Mouse (Mus musculus): Measurements from ENCODE around the gene Hoxa4.

Gene Hoxa4

DNA sequence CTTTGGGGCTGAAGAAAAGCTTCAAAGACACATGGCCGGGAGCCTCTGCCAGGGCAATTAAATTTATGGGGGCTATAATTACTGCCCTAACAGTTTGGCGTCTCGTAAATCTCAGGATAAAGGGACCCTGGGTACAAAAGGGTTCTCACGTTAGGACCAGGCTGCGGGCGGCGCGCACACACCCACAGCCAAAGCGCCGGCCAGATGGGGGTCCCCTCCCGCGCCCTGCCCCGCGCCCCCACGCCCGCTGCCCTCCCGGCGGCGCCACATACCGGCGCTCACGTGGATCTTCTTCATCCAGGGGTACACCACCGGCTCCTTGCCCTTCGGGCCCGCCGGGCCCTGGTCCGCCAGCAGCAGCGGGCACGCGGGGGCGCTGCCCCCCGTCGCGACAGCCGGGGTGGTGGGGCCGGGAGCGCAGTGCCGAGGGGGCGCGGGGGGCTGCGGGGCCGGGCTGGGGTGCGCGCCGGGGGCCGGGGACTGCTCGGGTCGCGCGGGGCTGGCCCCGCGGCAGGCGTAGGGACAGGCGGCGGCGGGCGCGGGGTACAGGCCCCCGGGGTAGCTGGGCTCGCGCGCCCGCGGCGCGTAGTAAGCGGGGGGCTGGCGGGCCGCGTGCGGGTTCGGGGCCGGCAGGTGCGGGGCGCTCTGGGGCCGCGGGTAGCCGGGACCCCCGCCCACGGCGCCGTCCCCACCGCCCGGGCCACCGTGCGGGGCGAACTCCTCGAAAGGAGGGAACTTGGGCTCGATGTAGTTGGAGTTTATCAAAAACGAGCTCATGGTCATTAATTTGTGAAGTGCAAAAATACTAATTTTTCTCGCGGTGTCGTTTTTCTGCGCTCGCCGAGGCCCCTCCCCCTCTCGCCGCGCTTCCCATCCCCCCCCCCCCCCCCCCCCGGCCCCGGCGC is at the start of gene Hoxa4:
Gene Hoxa4, minus strand, starts transcription at position 848 of the 905 bp plus-strand sequence.
- DNase-seq (ENCODE audit: low spot score in 2 of 2): no peak

- no peak for DNase-seq (ENCODE audit: low spot score in 2 of 2)
Measured at GRCm38 (mm10) chr6:52241001-52241621, 49.6 kb upstream of the Hoxa4 start.

DNA sequence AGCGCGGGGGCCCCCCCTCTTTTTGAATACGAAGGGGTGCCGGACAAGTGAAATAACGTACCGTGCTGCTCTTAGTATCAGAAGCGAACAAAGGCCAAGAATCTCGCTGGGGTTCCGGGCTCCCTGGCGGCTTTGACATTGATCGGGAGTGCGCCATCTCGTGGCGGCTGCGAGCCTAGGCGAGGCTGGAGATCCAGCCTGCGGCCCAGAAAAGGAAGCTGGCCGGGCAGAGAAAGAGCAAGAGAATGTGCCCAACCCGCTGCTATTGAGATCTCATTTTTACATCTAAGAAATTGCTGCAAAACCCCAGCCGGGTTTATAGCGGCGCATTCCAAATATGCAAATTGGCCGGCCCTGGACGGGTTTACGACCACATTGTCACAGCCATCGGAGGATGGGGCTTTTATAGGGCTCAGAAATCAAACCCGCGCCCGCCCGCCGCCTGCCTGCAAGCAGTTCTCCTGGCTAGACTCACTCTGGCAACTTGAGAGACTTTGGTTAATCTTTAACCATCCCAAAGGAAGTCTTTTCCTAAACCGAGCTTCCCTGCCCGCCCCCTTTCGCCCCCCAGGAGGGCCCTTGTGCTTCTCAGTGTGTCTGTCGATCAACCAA is 48.9 kb upstream of the Hoxa4 start, which contains the start of gene Hoxa10:
Gene Hoxa10, minus strand, starts transcription at position 466 of the 612 bp plus-strand sequence.
- DNase-seq (ENCODE audit: low spot score in 2 of 2): peak; percentile 67 to 78

GRCm38 (mm10) chr6:52239625-52240388 is 48.3 kb upstream of the Hoxa4 start:
- no peak for DNase-seq (ENCODE audit: low spot score in 2 of 2)

DNA sequence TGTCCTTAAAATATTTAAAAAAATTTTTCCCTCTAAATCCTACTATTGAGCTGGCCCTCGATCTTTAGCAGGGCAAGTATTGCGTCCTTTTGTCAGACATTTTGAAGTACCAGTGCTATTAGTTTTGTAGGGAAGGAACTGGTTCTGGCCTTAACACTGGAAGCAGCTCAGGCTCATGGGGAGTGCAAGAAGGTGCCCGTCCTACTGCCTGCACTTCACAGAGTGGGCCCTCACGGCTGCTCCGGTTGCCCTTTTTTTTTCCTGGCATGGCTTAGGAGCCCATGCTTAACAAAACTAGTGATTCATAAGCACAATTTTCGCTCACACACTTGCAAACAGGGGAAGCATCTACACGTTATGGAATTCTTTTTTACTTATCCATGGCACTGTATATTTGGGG is 47.4 kb upstream of the Hoxa4 start:
- no peak for DNase-seq (ENCODE audit: low spot score in 2 of 2)

- DNase-seq (ENCODE audit: low spot score in 2 of 2): no peak
Measured at GRCm38 (mm10) chr6:52238155-52238545, 46.6 kb upstream of the Hoxa4 start.

DNA sequence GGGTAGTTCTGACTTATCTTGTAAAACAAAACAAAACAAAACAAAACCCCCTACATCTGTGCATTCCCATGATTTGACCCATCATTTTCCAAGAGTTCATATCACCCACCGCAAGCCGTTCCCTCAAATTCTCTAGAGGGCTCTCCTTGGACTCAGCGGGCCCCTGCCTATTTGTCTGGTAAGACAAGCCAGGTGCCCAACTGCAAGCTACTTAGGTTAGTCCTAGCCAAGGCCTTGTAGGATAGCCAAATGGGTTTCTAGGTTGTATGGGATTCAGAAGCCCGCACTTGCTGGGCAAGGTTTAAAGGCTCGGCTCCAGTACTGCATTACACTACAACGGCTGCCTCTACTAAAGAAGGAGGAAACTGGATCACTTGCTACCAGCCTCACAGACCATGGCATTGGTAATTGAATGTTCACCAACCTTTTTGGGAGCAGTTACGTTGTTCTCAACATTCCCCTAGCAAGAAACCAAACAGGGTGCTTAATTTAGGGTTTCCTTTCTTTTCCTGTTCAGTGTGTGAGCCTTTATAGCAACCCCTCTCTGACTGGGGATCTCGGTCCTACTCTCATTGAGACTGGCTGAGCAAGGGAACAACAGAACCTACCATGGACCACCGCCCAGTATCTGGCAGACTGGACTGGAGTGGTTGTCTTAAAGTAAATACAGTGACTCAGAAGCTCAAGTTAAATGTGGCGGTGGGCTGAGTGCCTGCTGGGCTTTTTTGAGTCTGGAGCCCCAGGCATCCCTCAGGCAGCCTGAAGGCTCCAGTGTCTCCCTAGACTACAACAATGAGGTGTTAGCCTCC is 46.0 kb upstream of the Hoxa4 start:
- no peak for DNase-seq (ENCODE audit: low spot score in 2 of 2)

DNA sequence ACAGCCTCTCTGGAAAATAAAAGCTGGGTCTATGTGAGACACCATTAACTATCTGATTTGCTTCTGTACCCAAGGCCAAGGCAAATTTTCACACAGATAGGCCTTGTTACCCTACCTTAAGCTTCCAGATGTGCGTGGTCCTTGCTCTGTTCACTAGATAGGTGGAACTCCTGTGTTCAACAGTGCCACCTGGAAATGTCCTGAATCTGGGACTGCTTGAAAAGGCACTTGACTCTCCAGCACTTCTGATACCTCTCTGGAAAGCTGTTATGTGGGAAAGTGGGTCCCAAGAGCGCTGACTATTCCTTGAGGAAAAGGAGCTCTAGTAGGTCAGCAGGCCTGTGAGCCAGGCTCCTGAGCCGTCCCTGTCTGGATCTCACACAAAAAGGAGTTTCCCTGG is 45.3 kb upstream of the Hoxa4 start:
- no peak for DNase-seq (ENCODE audit: low spot score in 2 of 2)

DNA sequence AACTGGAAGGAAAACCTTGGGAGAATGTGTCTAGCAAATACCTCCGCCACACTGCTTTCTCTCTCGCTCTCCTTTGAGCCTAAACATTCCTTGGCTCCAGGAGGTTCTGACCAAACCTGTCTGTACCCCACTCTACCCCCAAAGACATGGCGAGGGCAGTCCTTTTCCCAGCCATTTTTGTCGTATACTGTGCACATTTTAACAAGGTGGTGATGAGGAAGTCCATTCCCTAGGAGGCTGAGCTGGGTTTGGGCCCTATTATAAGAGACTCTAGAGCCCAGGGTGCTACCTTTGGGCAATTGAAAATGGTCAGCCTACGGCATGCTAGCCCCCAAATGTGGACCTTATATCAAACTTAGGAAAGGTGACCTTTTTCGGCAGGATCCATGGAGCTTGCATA is 44.3 kb upstream of the Hoxa4 start:
- no peak for DNase-seq (ENCODE audit: low spot score in 2 of 2)

DNA sequence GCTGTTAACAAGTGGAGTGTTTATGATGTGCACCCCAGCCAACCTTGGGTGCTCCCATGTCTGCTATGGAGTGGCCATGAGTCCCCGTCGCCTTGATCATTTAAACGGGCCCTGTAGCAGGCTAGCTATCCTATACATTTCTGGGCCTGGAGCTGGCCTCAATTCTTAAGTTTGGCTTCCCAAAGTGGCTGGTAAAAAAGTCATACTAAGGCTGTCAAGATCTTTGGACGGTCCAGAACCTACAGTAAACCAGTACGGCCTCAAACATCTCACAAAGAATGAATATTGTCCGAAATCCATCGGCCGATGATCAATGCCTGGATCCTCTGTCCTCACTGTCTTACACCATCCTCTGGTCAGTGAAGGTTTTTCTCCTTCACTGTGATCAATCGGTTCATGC is 43.7 kb upstream of the Hoxa4 start:
- no peak for DNase-seq (ENCODE audit: low spot score in 2 of 2)

- DNase-seq (ENCODE audit: low spot score in 2 of 2): no peak
Measured at GRCm38 (mm10) chr6:52234428-52235140, 43.0 kb upstream of the Hoxa4 start.

GRCm38 (mm10) chr6:52233546-52234427 is 42.2 kb upstream of the Hoxa4 start:
- DNase-seq (ENCODE audit: low spot score in 2 of 2): no peak

GRCm38 (mm10) chr6:52232984-52233545 is 41.5 kb upstream of the Hoxa4 start:
- DNase-seq (ENCODE audit: low spot score in 2 of 2): no peak

GRCm38 (mm10) chr6:52232568-52232965 is 41.0 kb upstream of the Hoxa4 start:
- no peak for DNase-seq (ENCODE audit: low spot score in 2 of 2)

DNA sequence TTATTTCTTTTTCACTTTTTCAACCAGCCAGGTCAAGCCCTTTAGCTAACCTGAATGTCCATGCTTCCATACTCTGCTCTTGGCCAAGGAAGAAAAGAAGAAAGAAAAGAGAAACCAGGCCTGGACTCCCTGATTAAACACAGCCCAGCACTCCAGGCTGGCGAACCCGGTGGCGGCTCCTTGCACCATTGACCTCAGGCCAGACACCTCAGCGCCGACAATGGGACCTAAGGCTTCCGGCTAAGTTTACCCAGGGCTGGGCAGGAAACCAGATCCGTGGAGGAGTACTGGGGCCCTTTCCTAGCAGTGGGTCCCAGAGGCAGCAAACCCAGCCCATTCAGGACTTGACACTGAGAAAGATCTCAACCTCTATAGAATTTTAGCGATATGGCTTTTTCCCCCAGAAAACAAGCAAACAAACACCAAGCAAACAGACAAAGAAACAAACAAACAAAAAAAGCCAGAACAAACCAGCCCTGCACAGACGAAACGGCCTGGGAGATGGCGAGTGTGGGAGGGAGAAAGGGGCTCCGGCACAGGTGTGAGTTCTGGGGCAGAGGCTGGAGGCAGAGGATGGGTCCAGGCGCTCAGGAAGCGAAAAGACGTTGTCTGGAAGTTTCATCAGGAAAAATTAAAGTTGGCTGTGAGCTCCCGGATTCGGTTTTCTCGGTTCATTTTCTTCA is 40.5 kb upstream of the Hoxa4 start:
- no peak for DNase-seq (ENCODE audit: low spot score in 2 of 2)

DNA sequence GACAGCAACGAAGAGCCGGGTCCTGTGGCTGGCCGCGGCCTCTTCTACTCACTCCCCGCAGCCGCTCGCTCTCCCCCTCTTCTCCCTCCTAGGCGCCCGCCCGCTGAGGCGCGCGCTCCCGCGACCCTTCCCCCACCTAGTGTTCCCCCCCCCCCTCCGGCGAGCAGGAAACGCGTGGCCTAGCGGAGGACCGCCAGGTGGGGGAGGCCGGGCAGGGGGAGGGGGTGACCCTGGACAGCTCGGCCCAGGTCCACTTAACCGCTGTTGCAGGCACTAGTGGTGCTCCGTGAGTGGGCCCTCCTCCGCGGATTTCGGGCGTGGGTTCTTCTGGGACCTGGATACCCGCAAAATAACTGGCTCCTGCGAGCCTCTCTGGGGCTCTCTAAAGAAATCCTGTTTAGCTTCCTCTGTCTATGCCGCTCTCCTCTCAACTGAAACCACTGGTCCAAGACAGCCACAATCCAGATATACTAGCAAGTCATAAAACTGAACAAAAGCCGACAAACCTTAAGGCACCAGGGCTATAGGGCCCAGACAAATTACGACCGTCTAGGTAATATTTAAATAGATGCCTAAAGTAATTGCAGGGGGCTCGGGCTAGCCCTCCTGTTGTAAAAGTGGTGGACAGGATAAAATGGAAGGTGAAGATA is 39.1 kb upstream of the Hoxa4 start, which contains the start of gene Hoxa9:
Gene Hoxa9, minus strand, starts transcription at position 574 of the 650 bp plus-strand sequence.
- DNase-seq (ENCODE audit: low spot score in 2 of 2): no peak

GRCm38 (mm10) chr6:52229558-52230416 is 38.2 kb upstream of the Hoxa4 start:
- no peak for DNase-seq (ENCODE audit: low spot score in 2 of 2)

Measured in natural killer cell, adult 2 months (primary cell).